Mouse (Mus musculus) urinary bladder, postnatal 25 days (tissue): ENCODE results near the gene Dlg3.

Experiments
- DNase-seq: peaks from one replicate; pipeline ENCODE4 v3.0.0; 2022; ENCODE audit warnings: low spot score

Dlg3 gene

DNA sequence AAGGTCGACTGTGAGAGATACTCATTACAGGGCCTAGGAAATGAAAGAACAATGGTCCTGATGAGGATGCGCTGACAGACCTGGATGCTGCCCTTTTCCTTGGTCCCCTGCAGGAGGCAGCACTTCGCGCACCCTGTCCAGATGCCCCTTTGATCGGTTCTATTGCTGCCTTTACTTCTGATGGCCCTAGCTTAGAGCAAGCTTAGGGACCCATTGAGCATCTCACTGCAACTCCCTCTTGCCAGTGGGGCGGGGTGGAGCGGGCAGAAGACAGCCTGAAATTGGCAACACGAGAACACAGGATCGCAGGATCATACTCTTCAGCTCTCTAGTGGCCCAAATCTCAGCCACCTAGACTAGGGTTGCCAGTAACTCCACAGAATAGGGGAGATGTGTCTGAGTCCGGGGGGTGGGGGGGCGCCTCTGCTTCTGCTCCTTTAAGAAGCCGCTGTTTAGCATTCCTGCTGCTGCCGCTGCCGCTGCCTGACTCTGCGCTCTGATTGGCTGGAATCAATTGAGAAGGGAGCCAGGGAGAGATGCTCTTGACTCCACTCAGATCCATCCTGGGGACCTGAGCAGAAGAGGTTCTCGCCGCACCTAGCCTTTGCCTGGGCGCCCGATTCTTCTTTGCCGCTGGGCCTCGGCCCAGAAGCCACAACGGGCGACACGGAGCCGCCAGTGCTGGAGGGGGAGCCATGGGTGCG is at the start of gene Dlg3:
Gene Dlg3, plus strand, starts transcription at position 542 of the 704 bp plus-strand sequence.
- DNase-seq, result no peak

DNA sequence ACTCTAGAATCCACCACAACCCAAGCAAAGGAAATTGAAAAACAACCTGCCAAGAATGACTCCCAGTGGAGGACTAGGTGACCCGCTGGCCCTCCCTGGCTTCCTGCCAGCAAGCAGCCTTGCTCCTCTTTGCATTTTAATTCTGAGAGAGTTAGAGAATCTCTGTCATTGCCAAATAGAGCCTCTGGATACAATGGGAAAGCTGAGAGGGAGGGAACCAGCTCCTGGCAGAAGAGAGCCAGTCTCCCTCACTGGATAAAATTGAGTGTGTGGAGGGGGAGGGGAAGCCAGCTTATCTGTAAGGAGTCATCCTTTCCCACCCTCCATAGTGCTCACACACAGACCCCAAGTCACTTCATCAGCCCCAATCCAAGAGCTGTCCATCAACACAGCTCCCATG is 38.6 kb upstream of the Dlg3 start:
- no peak for DNase-seq

GRCm38 (mm10) chrX:100729665-100730188 is 37.8 kb upstream of the Dlg3 start, which contains the start of gene Gdpd2:
Gene Gdpd2, plus strand, starts transcription at chrX:100729873.
- peak; percentile 9 for DNase-seq

DNA sequence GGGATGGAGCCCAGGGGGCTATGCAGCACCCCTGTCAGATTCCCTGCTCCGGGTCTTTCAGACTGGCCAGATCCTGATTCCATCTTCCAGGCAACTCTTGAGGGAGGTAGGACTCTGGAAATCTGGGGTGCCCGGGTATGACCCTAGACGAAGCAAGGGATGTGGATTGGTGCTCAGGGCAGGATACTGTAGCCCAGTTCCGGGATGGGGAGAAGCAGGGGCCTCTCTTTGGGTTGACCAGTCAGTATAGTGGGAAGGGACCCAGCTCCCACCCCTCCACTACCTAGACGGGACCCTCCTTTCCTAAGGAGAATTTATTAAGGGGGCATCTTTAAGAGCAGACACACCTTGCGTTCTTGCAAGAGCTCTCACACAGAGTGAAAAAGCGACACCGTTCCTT is 37.3 kb upstream of the Dlg3 start:
- no peak for DNase-seq

DNA sequence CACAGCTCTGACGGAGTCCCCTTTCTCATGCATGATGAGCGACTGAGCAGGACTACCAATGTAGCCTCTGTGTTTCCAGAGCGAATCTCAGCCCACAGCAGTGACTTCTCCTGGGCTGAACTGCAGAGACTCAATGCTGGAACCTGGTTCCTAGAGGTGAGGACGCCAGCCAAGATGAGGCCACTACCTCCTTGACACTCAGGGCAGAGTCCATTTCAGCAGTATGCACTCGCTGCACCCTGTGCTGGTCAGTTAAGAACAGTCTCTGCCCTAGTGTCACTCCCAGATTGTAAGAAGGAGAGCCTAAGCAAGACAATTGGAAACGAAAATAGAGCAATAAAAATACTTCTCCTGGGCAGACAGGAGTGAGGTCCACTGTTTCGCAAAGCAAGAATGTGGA is 33.2 kb upstream of the Dlg3 start:
- no peak for DNase-seq

- peak; percentile 47 for DNase-seq
Observed at GRCm38 (mm10) chrX:100738918-100739317, 28.6 kb upstream of the Dlg3 start.

DNA sequence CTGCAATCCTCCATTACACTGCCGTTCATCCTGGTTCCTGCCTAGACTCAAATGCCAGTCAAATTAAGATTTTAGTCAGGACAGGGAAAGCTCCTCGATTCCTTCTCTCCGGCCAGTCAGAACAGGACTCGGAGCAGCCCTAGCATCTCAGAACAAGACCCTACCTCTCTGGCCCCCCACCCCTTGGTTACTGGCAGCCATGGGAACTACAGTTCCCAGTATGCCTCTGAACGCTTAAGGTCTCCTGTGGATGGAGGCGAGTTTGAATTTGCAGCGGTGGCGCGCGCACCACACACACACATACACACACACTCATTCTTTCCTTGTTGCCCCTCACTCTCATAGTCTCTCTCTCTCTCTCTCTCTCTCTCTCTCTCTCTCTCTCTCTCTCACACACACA is 28.1 kb upstream of the Dlg3 start:
- no peak for DNase-seq

- DNase-seq, result no peak
Observed at GRCm38 (mm10) chrX:100740785-100741184, 26.7 kb upstream of the Dlg3 start.

- DNase-seq, result peak; percentile 16
Observed at GRCm38 (mm10) chrX:100741940-100742339, 25.6 kb upstream of the Dlg3 start.

DNA sequence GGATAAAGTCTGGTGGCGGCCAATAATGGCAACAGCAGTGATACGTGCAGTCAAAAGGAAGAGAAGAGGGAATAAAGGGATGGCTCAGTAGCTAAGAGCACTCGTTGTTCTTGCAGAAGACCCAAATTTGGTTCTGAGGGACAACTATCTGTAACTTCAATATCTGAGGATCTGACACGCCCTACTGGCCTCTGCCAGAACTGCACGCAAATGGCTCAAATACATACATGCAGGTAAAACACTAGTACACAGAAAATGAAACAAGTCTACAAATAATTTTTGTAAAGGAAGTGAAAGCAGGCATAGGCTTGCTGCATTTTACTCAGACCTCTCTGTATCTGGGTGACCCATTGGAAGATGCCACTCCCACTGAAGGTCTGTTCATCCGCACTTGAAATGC is 1.7 kb upstream of the Dlg3 start:
- no peak for DNase-seq

GRCm38 (mm10) chrX:100767885-100768626 is 534 bp downstream of the Dlg3 start:
- DNase-seq, result no peak

DNA sequence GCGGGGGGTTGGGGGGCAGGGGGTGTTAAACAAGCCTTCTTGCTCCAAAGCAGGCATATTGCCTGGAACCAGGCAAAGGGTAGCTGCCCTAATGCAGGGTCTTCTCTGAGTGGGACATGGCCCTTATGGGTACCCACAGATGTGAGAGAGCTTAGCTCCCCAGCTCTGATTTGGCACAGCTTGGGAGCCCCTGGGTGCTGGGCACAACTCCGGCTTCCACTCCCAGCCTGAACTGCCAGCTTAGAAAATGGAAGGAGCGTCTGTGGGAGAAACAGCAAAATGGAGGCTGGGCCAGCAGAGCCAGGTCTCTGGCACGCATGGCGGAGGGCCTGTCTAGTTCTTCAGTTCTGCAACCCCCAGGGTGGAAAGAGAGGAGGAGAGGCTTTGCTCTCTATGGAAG is 1.8 kb downstream of the Dlg3 start:
- no peak for DNase-seq

DNA sequence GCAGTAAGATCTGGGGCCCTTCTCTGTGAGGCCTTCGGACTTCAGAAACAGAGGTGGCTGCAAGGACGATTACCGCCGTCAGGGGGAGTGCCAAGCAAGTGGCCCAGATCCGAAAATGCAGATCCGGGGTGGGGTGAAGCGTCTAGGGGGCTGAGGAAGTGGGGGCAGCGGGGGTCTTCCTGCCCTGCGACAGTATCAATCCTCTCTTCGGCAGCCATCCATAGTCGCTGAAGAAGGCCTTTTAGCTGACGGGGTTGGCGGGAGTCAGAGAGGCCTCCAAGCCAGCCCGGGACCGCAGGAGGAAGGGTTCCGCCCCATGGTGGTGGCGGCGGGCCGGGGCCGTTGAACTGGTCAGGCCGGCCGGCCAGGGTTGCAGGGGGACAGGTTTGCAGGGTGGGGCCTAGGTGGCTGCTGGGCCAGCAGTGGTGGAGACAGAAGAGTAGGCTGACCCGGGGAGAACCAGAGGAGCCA is 6.9 kb downstream of the Dlg3 start:
- DNase-seq, result peak; percentile 66

GRCm38 (mm10) chrX:100775405-100775804 is 7.9 kb downstream of the Dlg3 start:
- DNase-seq, result no peak

DNA sequence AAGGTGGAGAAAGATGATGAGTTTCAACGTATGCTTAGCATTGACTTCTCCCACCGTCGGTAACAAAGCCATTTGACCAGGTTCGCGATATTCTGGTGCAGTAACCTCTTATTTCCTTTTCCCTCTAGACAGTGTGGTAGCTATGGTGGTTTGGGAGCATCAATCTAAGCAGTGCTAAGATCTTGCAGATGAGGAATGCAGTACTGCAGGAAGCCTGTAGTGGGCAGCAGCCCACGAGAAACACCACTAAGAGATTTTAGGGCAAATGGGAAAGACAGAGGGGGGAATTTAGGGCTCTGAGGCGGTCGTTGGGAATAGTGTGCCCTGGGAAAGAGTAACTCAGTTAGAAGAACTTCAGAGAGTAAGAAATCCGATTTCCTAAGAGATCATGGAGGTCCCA is 9.0 kb downstream of the Dlg3 start:
- DNase-seq, result no peak

GRCm38 (mm10) chrX:100776985-100777654 is 9.6 kb downstream of the Dlg3 start:
- DNase-seq, result peak; percentile 50

DNA sequence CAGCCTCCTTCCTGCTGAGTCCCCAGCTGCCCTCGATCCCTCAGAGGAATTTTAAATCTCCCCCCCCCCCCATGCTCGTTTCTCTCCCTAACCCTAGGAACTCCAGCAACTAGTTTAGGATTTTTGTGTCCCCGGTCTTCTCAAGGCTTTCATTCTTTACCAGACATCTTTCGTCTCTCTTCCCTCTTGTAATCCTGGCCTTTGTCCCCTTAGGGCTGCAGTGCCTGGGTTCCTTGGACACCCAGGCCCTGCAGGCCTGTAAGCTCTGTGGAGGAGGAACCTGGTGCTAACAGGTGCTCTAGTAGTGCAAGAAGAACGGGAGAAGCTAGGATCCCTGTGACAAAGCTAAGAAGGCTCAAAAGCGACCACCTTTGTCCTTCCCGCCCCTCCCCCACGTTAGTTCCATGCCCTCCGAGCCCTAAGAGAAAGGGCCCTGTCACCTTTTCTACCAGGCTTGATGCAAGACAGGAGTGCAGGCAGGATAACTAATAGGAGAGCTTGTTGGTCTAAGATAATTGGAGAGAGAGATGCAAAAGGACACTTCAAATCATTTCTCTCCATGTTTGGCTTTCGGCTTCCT is 10.2 kb downstream of the Dlg3 start:
- DNase-seq, result no peak

GRCm38 (mm10) chrX:100778397-100778796 is 10.9 kb downstream of the Dlg3 start:
- no peak for DNase-seq

DNA sequence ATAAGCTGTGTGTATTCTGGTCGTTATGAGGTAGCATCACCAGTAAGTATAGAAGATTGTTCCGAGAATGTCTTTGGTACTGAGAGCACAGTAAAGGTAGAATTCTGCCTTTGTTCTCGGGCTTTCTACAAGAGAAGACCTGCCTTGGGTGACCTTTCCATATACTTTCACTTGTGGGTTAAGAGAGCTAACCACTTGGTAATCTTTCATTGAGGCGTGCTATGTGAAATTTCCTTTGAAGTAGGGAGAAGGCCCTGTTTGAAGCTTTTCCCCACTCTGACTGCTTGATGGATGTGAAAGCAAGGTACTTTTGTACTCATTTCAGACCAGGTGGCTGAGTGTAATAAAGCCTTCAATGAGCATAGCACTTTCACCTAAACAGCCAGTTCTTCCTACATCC is 21.8 kb downstream of the Dlg3 start:
- DNase-seq, result no peak

- DNase-seq, result no peak
Observed at GRCm38 (mm10) chrX:100796041-100796740, 28.7 kb downstream of the Dlg3 start.

DNA sequence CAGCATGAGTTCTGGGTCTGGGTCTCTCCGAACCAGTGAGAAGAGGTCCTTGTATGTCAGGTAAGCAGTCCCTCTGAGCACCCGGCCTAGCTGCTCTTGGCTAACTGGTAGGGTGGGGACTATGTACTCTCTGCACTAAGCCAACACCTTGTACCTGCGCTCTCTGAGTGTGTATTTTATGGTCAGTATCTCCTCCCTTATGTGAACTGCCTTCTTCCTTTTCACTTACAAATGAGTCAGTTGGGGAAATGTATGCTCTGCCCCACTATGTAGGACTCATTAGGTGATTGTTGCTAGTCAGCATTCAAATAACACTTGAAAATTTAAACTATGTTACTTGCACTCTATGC is 29.2 kb downstream of the Dlg3 start:
- DNase-seq, result no peak

DNA sequence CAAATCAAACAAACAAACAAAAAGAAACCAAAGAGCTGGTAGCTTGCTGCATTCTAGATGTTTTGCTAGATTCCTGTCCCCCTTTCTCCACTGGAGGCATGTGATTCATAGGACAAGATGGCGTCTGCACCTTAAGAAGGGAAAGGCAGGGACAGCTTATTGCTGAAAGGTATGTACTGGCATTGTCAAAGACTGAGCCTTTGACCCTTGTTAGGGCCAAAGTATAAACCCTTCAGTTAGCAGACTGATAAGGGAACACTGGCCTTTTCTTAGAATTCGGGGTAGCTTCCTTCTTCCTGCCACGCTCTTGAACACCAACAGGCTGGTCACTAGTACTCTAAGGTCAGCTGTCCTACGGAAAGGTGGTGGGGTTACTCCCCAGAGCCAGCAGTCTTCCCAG is 29.8 kb downstream of the Dlg3 start:
- DNase-seq, result no peak
